Mouse (Mus musculus): Measurements from ENCODE around the gene AU018091. TPM values are rescaled to one million over a fixed set of nuclear protein-coding genes. Genes with fewer than 3 reads are reported as not detected.

AU018091 gene
- not detected in 2 replicates for total RNA-seq (2017)

GRCm38 (mm10) chr7:3168925-3169324, at the start of gene AU018091:
TSS of gene AU018091 (minus strand) at chr7:3169203.
- ATAC-seq (replicated peaks in 1 of 2; ENCODE audit: insufficient read depth in 1 of 2, low FRiP score in 2 of 2, low TSS enrichment in 1 of 2, low read depth in 1 of 2, poor library complexity in 2 of 2, severe bottlenecking in 2 of 2), result no peak

GRCm38 (mm10) chr7:3217546-3218056, 48.6 kb upstream of the AU018091 start:
- no peak for ATAC-seq (replicated peaks in 1 of 2; ENCODE audit: insufficient read depth in 1 of 2, low FRiP score in 2 of 2, low TSS enrichment in 1 of 2, low read depth in 1 of 2, poor library complexity in 2 of 2, severe bottlenecking in 2 of 2)

GRCm38 (mm10) chr7:3216331-3216730, 47.3 kb upstream of the AU018091 start:
- ATAC-seq (replicated peaks in 1 of 2; ENCODE audit: insufficient read depth in 1 of 2, low FRiP score in 2 of 2, low TSS enrichment in 1 of 2, low read depth in 1 of 2, poor library complexity in 2 of 2, severe bottlenecking in 2 of 2), result no peak

GRCm38 (mm10) chr7:3213557-3213956, 44.6 kb upstream of the AU018091 start:
- no peak for ATAC-seq (replicated peaks in 1 of 2; ENCODE audit: insufficient read depth in 1 of 2, low FRiP score in 2 of 2, low TSS enrichment in 1 of 2, low read depth in 1 of 2, poor library complexity in 2 of 2, severe bottlenecking in 2 of 2)

GRCm38 (mm10) chr7:3213156-3213555, 44.2 kb upstream of the AU018091 start:
- ATAC-seq (replicated peaks in 1 of 2; ENCODE audit: insufficient read depth in 1 of 2, low FRiP score in 2 of 2, low TSS enrichment in 1 of 2, low read depth in 1 of 2, poor library complexity in 2 of 2, severe bottlenecking in 2 of 2), result no peak

GRCm38 (mm10) chr7:3212002-3212790, 43.2 kb upstream of the AU018091 start:
- ATAC-seq (replicated peaks in 1 of 2; ENCODE audit: insufficient read depth in 1 of 2, low FRiP score in 2 of 2, low TSS enrichment in 1 of 2, low read depth in 1 of 2, poor library complexity in 2 of 2, severe bottlenecking in 2 of 2), result no peak

GRCm38 (mm10) chr7:3211518-3211917, 42.5 kb upstream of the AU018091 start:
- ATAC-seq (replicated peaks in 1 of 2; ENCODE audit: insufficient read depth in 1 of 2, low FRiP score in 2 of 2, low TSS enrichment in 1 of 2, low read depth in 1 of 2, poor library complexity in 2 of 2, severe bottlenecking in 2 of 2), result no peak

- no peak for ATAC-seq (replicated peaks in 1 of 2; ENCODE audit: insufficient read depth in 1 of 2, low FRiP score in 2 of 2, low TSS enrichment in 1 of 2, low read depth in 1 of 2, poor library complexity in 2 of 2, severe bottlenecking in 2 of 2)
Measured at GRCm38 (mm10) chr7:3210605-3211004, 41.6 kb upstream of the AU018091 start.

GRCm38 (mm10) chr7:3206520-3206919, 37.5 kb upstream of the AU018091 start:
- no peak for ATAC-seq (replicated peaks in 1 of 2; ENCODE audit: insufficient read depth in 1 of 2, low FRiP score in 2 of 2, low TSS enrichment in 1 of 2, low read depth in 1 of 2, poor library complexity in 2 of 2, severe bottlenecking in 2 of 2)

- ATAC-seq (replicated peaks in 1 of 2; ENCODE audit: insufficient read depth in 1 of 2, low FRiP score in 2 of 2, low TSS enrichment in 1 of 2, low read depth in 1 of 2, poor library complexity in 2 of 2, severe bottlenecking in 2 of 2), result no peak
Measured at GRCm38 (mm10) chr7:3204628-3205027, 35.6 kb upstream of the AU018091 start.

- no peak for ATAC-seq (replicated peaks in 1 of 2; ENCODE audit: insufficient read depth in 1 of 2, low FRiP score in 2 of 2, low TSS enrichment in 1 of 2, low read depth in 1 of 2, poor library complexity in 2 of 2, severe bottlenecking in 2 of 2)
Measured at GRCm38 (mm10) chr7:3203890-3204289, 34.9 kb upstream of the AU018091 start.

- no peak for ATAC-seq (replicated peaks in 1 of 2; ENCODE audit: insufficient read depth in 1 of 2, low FRiP score in 2 of 2, low TSS enrichment in 1 of 2, low read depth in 1 of 2, poor library complexity in 2 of 2, severe bottlenecking in 2 of 2)
Measured at GRCm38 (mm10) chr7:3201134-3201705, 32.2 kb upstream of the AU018091 start.

GRCm38 (mm10) chr7:3198884-3199283, 29.9 kb upstream of the AU018091 start:
- ATAC-seq (replicated peaks in 1 of 2; ENCODE audit: insufficient read depth in 1 of 2, low FRiP score in 2 of 2, low TSS enrichment in 1 of 2, low read depth in 1 of 2, poor library complexity in 2 of 2, severe bottlenecking in 2 of 2), result 0 out of 4 replicates have a peak, but pooled peaks have one; percentile 39 to 56

GRCm38 (mm10) chr7:3195850-3196249, 26.8 kb upstream of the AU018091 start:
- no peak for ATAC-seq (replicated peaks in 1 of 2; ENCODE audit: insufficient read depth in 1 of 2, low FRiP score in 2 of 2, low TSS enrichment in 1 of 2, low read depth in 1 of 2, poor library complexity in 2 of 2, severe bottlenecking in 2 of 2)

- ATAC-seq (replicated peaks in 1 of 2; ENCODE audit: insufficient read depth in 1 of 2, low FRiP score in 2 of 2, low TSS enrichment in 1 of 2, low read depth in 1 of 2, poor library complexity in 2 of 2, severe bottlenecking in 2 of 2), result no peak
Measured at GRCm38 (mm10) chr7:3194531-3194930, 25.5 kb upstream of the AU018091 start.

- 0 out of 4 replicates have a peak, but pooled peaks have one; percentile 32 to 37 for ATAC-seq (replicated peaks in 1 of 2; ENCODE audit: insufficient read depth in 1 of 2, low FRiP score in 2 of 2, low TSS enrichment in 1 of 2, low read depth in 1 of 2, poor library complexity in 2 of 2, severe bottlenecking in 2 of 2)
Measured at GRCm38 (mm10) chr7:3193905-3194304, 24.9 kb upstream of the AU018091 start.

- no peak for ATAC-seq (replicated peaks in 1 of 2; ENCODE audit: insufficient read depth in 1 of 2, low FRiP score in 2 of 2, low TSS enrichment in 1 of 2, low read depth in 1 of 2, poor library complexity in 2 of 2, severe bottlenecking in 2 of 2)
Measured at GRCm38 (mm10) chr7:3193049-3193632, 24.1 kb upstream of the AU018091 start.

GRCm38 (mm10) chr7:3191971-3192498, 23.0 kb upstream of the AU018091 start:
- ATAC-seq (replicated peaks in 1 of 2; ENCODE audit: insufficient read depth in 1 of 2, low FRiP score in 2 of 2, low TSS enrichment in 1 of 2, low read depth in 1 of 2, poor library complexity in 2 of 2, severe bottlenecking in 2 of 2), result no peak; a peak in 1 of 4 replicates
